ENCODE assay signal across 9 mouse cellular contexts in genomic region chr6:127541617-127542374, GRCm38 (mm10). TPM values are rescaled to one million over a fixed set of nuclear protein-coding genes. Genes with fewer than 3 reads are reported as not detected.
DNase-seq lines count a peak whose midpoint lies in the region; ATAC-seq and TF ChIP-seq lines count a peak whose summit lies in the region.
"Had no signal": no experiment of that assay in that cellular context is flagged by ENCODE, and none has a peak within 500 bp of the region (broad histone marks: within the 10 kb centered on the region; RNA-seq: fewer than 3 reads in every experiment).

No protein-coding gene starts in this region.

- no peak overlapping the region for H3K4me2 ChIP-seq in forebrain, postnatal 0 days (ENCODE audit: low read depth)
- no peak overlapping the region for H3K4me2 ChIP-seq in midbrain, embryonic 16.5 days (ENCODE audit: low read length)
- H3K4me2 ChIP-seq: embryonic facial prominence, embryonic 13.5 days had no signal

- no peak overlapping the region for H3K9ac ChIP-seq in forebrain, postnatal 0 days
- H3K9ac ChIP-seq in midbrain, embryonic 16.5 days (ENCODE audit: low read depth, low read length): no peak overlapping the region
- H3K9ac ChIP-seq: embryonic facial prominence, embryonic 13.5 days had no signal

- peak; percentile 68 for ATAC-seq in cerebellum, adult (ENCODE audit: insufficient number of reproducible peaks, low FRiP score, low TSS enrichment)
- ATAC-seq in forebrain, postnatal 0 days: peak; percentile 91
- peak; percentile 84 for ATAC-seq in midbrain, embryonic 16.5 days

- H3K36me3 ChIP-seq in forebrain, postnatal 0 days (ENCODE audit: insufficient read depth): no peaks in the 10 kb centered on the region
- no peaks in the 10 kb centered on the region for H3K36me3 ChIP-seq in midbrain, embryonic 16.5 days (ENCODE audit: control insufficient read depth, insufficient read depth, low read length)
- H3K36me3 ChIP-seq: embryonic facial prominence, embryonic 13.5 days had no signal

- no peak overlapping the region for H3K4me3 ChIP-seq in forebrain, postnatal 0 days (ENCODE audit: low read depth, low read length)
- H3K4me3 ChIP-seq in left cerebral cortex, adult 2 months: no peak overlapping the region
- H3K4me3 ChIP-seq in midbrain, embryonic 16.5 days (ENCODE audit: low read depth, low read length): no peak overlapping the region
- H3K4me3 ChIP-seq: embryonic facial prominence, embryonic 13.5 days had no signal

- H3K9me3 ChIP-seq in forebrain, postnatal 0 days (ENCODE audit: low read length): no peaks in the 10 kb centered on the region
- no peaks in the 10 kb centered on the region for H3K9me3 ChIP-seq in midbrain, embryonic 16.5 days (replicated peaks; ENCODE audit: control insufficient read depth, low read length, poor library complexity, severe bottlenecking)
- H3K9me3 ChIP-seq: embryonic facial prominence, embryonic 13.5 days had no signal

- H3K27me3 ChIP-seq in forebrain, postnatal 0 days (ENCODE audit: insufficient read depth, low read length): no peaks in the 10 kb centered on the region
- no peaks in the 10 kb centered on the region for H3K27me3 ChIP-seq in midbrain, embryonic 16.5 days (ENCODE audit: control insufficient read depth, insufficient read depth, low read depth, low read length)

- no peaks in the 10 kb centered on the region for H3K4me1 ChIP-seq in forebrain, postnatal 0 days (ENCODE audit: insufficient read depth)
- H3K4me1 ChIP-seq in midbrain, embryonic 16.5 days (ENCODE audit: control insufficient read depth, insufficient read depth, low read length): no peaks in the 10 kb centered on the region

- no peak overlapping the region for H3K27ac ChIP-seq in forebrain, postnatal 0 days (ENCODE audit: low read depth, low read length)
- no peak overlapping the region for H3K27ac ChIP-seq in left cerebral cortex, adult 2 months
- H3K27ac ChIP-seq in midbrain, embryonic 16.5 days (ENCODE audit: low read length): no peak overlapping the region
- H3K27ac ChIP-seq: embryonic facial prominence, embryonic 13.5 days had no signal

- peak; percentile 32 to 47 for DNase-seq in spleen, postnatal 36 days (ENCODE audit: low spot score in 2 of 2)
- DNase-seq in spleen, adult 12 weeks (ENCODE audit: low spot score): no peak
- DNase-seq in forebrain, postnatal 0 days: peak; percentile 91
- peak; percentile 81 for DNase-seq in hindlimb bud, embryonic 11.5 days (ENCODE audit: extremely low spot score, low read depth, low spot score)
- DNase-seq in left cerebral cortex, adult 2 months (ENCODE audit: extremely low spot score in 1 of 2, low spot score in 2 of 2): peak; percentile 58 to 69
- DNase-seq in thymus, postnatal 0 days (ENCODE audit: low spot score): peak; percentile 84

- intact Hi-C loops in left cerebral cortex, adult 2 months (cut with DNase I): loop anchor here (1.0 to 10.0 kb wide), 4 partner anchors 42 to 603 kb away; partner anchors contain the start of gene Tspan9

- 36% methylated on average over 18 of the region's 18 CpGs for WGBS in forebrain, postnatal 0 days
- WGBS in midbrain, embryonic 16.5 days: 30% methylated on average over 18 of the region's 18 CpGs

- TF ChIP-seq CTCF in forebrain, postnatal 0 days (IDR thresholded peaks at IDR 0.05; ENCODE audit: low read depth): peak; percentile 90
- TF ChIP-seq CTCF in left cerebral cortex, adult 2 months (IDR thresholded peaks at IDR 0.05): peak; percentile 84

RNA-seq across cellular contexts. Expression of gene Cracr2a, which starts 19.3 kb away (rescaled TPM):
- 0.46 and 0.57 TPM in 2 replicates for total RNA-seq in forebrain, postnatal 0 days (2014; rRNA removed)
- polyA plus RNA-seq in forebrain, postnatal 0 days (2015; fragmentation: Nextera tagmentation; extraction: Ambion mirVana): 0.28 and 0.30 TPM in 2 replicates
- total RNA-seq in left cerebral cortex, adult 2 months (2021): 1 to 10 TPM; 2.6 to 3.1 TPM
- polyA plus RNA-seq in midbrain, embryonic 16.5 days (2015; fragmentation: Nextera tagmentation; extraction: Ambion mirVana): 0.45 and 0.89 TPM in 2 replicates
- polyA plus RNA-seq in thymus, postnatal 0 days (2015; fragmentation: Nextera tagmentation; extraction: Ambion mirVana): 2.0 and 2.7 TPM in 2 replicates
